Mouse (Mus musculus): ENCODE measurements around the gene Elovl1.

Gene Elovl1

GRCm38 (mm10) chr4:118428531-118429214 is 780 bp downstream of the Elovl1 start:
- no peak for DNase-seq (ENCODE audit: extremely low read depth, insufficient read length, low spot score)

GRCm38 (mm10) chr4:118429215-118429895 is 1.5 kb downstream of the Elovl1 start:
- peak; percentile 32 for DNase-seq (ENCODE audit: extremely low read depth, insufficient read length, low spot score)

- no peak for DNase-seq (ENCODE audit: extremely low read depth, insufficient read length, low spot score)
Observed at GRCm38 (mm10) chr4:118432332-118432731, 4.4 kb downstream of the Elovl1 start.

- peak; percentile 95 for DNase-seq (ENCODE audit: extremely low read depth, insufficient read length, low spot score)
Observed at GRCm38 (mm10) chr4:118436820-118437603, 9.1 kb downstream of the Elovl1 start, which contains the start of gene Cdc20. Gene Cdc20 (minus strand): TSS chr4:118437352.

GRCm38 (mm10) chr4:118437829-118438253 is 9.9 kb downstream of the Elovl1 start:
- peak; percentile 23 for DNase-seq (ENCODE audit: extremely low read depth, insufficient read length, low spot score)

- DNase-seq (ENCODE audit: extremely low read depth, insufficient read length, low spot score): no peak
Observed at GRCm38 (mm10) chr4:118445088-118445487, 17.2 kb downstream of the Elovl1 start.

- DNase-seq (ENCODE audit: extremely low read depth, insufficient read length, low spot score): no peak
Observed at GRCm38 (mm10) chr4:118445781-118446414, 18.0 kb downstream of the Elovl1 start.

GRCm38 (mm10) chr4:118446415-118447153 is 18.7 kb downstream of the Elovl1 start:
- DNase-seq (ENCODE audit: extremely low read depth, insufficient read length, low spot score): no peak

GRCm38 (mm10) chr4:118457345-118457975 is 29.6 kb downstream of the Elovl1 start, which contains the start of gene Mpl:
Gene Mpl (minus strand): TSS chr4:118457513.
- DNase-seq (ENCODE audit: extremely low read depth, insufficient read length, low spot score): no peak

GRCm38 (mm10) chr4:118464956-118465355 is 37.1 kb downstream of the Elovl1 start:
- no peak for DNase-seq (ENCODE audit: extremely low read depth, insufficient read length, low spot score)

- DNase-seq (ENCODE audit: extremely low read depth, insufficient read length, low spot score): no peak
Observed at GRCm38 (mm10) chr4:118465697-118466163, 37.8 kb downstream of the Elovl1 start.

GRCm38 (mm10) chr4:118471281-118471680 is 43.4 kb downstream of the Elovl1 start:
- DNase-seq (ENCODE audit: extremely low read depth, insufficient read length, low spot score): no peak

GRCm38 (mm10) chr4:118472687-118473086 is 44.8 kb downstream of the Elovl1 start:
- DNase-seq (ENCODE audit: extremely low read depth, insufficient read length, low spot score): no peak

- DNase-seq (ENCODE audit: extremely low read depth, insufficient read length, low spot score): no peak
Observed at GRCm38 (mm10) chr4:118476773-118477530, 49.1 kb downstream of the Elovl1 start.
